Mouse (Mus musculus) kidney, embryonic 15.5 days (tissue): ENCODE data around the gene Tgif1. TPM values are rescaled to one million over a fixed set of nuclear protein-coding genes. Genes with fewer than 3 reads are reported as not detected.
"Not testable (repeated sequence)": the region's sequence is repeated elsewhere in the genome, so short reads cannot be mapped to it uniquely, and the experiment has no call there.

Experiments
- ATAC-seq: fragments of 200-750 bp; cut with Nextera tagmentation; replicated peaks from 2 replicates; pipeline ENCODE4 v1.8.0; 2017; ENCODE audit warnings: moderate TSS enrichment; ENCODE audit not compliant: low FRiP score
- H3K27ac ChIP-seq: fragments of 300-500 bp; sonication (generic); 2 replicates; pipeline ENCODE4 v1.5.1; 2015; ENCODE audit warnings: mild to moderate bottlenecking, inconsistent platforms
- H3K27me3 ChIP-seq: fragments of 300-500 bp; sonication (generic); 2 replicates; pipeline ENCODE4 v1.6.1; 2015; ENCODE audit warnings: inconsistent platforms
- H3K36me3 ChIP-seq: fragments of 300-500 bp; sonication (generic); 2 replicates; pipeline ENCODE4 v1.6.1; 2015; ENCODE audit warnings: inconsistent platforms
- H3K4me1 ChIP-seq: fragments of 300-500 bp; sonication (generic); 2 replicates; pipeline ENCODE4 v1.6.1; 2015; ENCODE audit warnings: inconsistent platforms
- H3K4me2 ChIP-seq: fragments of 300-500 bp; sonication (generic); 2 replicates; pipeline ENCODE4 v1.6.1; 2015; ENCODE audit warnings: moderate library complexity, mild to moderate bottlenecking, inconsistent platforms
- H3K4me3 ChIP-seq: fragments of 300-500 bp; sonication (generic); replicated peaks from 2 replicates; pipeline ENCODE4 v1.5.1; 2015; ENCODE audit warnings: mild to moderate bottlenecking, inconsistent platforms
- H3K9ac ChIP-seq: fragments of 300-500 bp; sonication (generic); 2 replicates; pipeline ENCODE4 v1.6.1; 2015; ENCODE audit warnings: mild to moderate bottlenecking, inconsistent platforms
- H3K9me3 ChIP-seq: fragments of 300-500 bp; sonication (generic); replicated peaks from 2 replicates; pipeline ENCODE4 v1.6.1; 2016; ENCODE audit warnings: inconsistent platforms
- WGBS: fragments of 180-500 bp; shearing (Covaris S2); methylation state at CpG from one replicate; pipeline ENCODE4 v1.1.7; 2015; ENCODE audit warnings: mixed read lengths; 5-methylcytosine and 5-hydroxymethylcytosine counted together
- polyA plus RNA-seq: library from polyadenylated mRNA; unstranded; fragments of >200 nt; fragmentation: Nextera tagmentation; extraction: Ambion mirVana; gene quantifications from 2 replicates; pipeline ENCODE4 v1.2.1, GENCODE M21; 2015

The Tgif1 gene
- polyA plus RNA-seq, 1 experiment from 2014 or later = 87.9 TPM

DNA sequence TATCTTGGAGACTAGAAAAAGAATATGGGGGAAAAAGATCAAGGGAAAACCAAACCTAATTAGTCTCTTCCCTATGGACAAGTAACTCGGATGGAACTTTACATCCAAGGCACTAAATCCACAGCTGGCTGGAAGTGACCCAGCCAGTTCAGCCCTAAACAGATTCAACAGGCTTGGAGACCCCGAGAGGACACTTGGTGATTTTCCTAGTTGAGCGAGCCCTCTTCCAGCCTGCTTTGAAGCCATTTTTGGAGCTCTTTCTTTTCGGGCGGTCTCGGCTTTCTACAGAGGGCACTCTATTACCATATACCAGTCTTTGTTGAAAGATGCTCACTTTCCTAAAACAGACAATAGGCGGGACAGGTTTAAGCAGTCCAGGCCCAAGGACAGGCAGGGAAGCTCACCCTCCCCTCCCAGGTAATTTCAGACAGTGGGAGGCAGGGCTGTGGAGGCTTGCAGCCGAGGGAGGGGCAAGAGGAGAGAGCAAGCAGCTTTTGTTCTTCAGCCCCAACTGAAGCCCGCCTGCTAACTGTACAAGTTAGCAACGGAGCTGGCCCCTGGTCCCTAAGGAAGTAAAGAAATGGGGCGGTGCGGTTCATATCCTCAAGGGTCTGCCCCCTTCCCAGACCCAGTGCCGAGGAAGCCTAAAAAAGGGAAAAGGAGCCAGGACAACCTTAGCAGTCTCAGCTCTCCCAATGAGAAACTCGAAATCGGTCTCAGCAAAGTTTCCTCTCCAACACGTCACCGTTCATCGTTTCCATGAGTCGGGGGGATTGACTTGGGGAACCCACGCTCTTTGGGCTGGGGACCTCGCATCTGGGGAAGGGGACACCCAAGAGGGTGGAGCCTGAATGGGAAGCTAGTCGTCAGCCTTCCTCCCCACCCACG, 4.6 kb downstream of the Tgif1 start:
- under 1% methylated on average over 23 of the region's 23 CpGs for WGBS
- Histone ChIP-seq H3K27ac (peak overlapping the region; percentile 98), H3K4me3 (peak overlapping the region; percentile 65), H3K36me3 (peaks cover 23% of the 10 kb centered on the region), H3K27me3 (no peaks in the 10 kb centered on the region), H3K9ac (peak overlapping the region; percentile 71), H3K4me2 (peak overlapping the region; percentile 94), H3K4me1 (peaks cover 39% of the 10 kb centered on the region), H3K9me3 (no peaks in the 10 kb centered on the region)
- ATAC-seq = peak; percentile 23

- ATAC-seq = no peak
- Histone ChIP-seq H3K36me3 (peaks cover 32% of the 10 kb centered on the region), H3K9me3 (no peaks in the 10 kb centered on the region), H3K4me2 (peak overlapping the region; percentile 94), H3K4me1 (peaks cover 47% of the 10 kb centered on the region), H3K4me3 (peak overlapping the region; percentile 65), H3K27me3 (no peaks in the 10 kb centered on the region), H3K27ac (peak overlapping the region; percentile 98), H3K9ac (peak overlapping the region; percentile 71)
- WGBS = 1% methylated on average over 17 of the region's 17 CpGs
Observed at GRCm38 (mm10) chr17:70847751-70848510, 5.4 kb downstream of the Tgif1 start.

DNA sequence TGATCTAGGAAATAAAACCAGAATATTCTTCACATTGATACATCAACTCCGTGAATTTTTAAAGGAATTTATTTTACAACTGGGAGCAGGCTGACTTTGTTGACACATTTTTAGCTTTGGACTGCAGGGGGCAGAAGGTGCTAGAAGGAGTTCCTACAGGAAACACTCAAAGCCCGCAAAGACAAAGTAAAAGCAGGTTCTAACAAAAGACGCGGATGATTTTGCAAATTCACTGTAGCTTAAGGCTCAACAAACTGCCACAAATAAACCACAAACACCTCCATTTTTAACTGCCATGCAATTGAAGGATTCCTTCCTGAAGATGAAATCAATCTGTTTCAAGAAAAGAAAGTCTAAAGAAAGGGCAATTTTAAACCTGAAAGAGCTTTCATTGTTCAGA, 6.3 kb downstream of the Tgif1 start:
- Histone ChIP-seq H3K27ac (peak overlapping the region; percentile 78; the same call in 1 of the 2 replicates), H3K27me3 (no peaks in the 10 kb centered on the region), H3K4me2 (peak overlapping the region; percentile 94), H3K36me3 (peaks cover 39% of the 10 kb centered on the region), H3K4me3 (peak overlapping the region; percentile 28), H3K4me1 (peaks cover 48% of the 10 kb centered on the region), H3K9me3 (no peaks in the 10 kb centered on the region), H3K9ac (0 out of 2 replicates have a peak overlapping the region, but pooled peaks have one; percentile 3)
- no peak for ATAC-seq
- 2% methylated on average over 4 of the region's 4 CpGs for WGBS

DNA sequence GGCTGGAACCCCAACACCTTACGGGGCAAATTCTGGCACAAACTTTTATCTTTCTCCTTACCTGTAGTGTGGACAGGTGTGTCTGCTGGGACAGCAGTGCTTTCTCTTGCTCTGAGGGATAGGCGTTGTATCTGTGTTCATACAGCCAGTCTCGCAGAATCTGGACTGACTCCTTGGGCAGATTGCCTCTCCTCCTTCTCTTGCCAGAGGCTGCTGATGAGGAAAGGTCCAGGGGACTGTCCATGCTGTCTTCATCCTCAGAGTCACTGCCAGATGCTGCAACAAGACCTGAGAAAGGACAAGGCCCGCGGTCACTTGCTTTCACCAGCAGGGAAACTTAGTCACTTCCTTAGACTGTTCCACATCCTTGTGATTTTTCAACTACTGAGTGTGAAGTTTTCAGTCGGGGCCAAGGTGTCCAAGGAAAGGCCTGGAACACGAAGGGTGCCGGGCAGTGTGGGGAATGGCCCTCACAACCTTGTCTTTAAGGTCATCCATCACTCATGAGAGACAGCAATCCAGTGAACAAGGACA, 7.2 kb downstream of the Tgif1 start:
- Histone ChIP-seq H3K9ac (no peak overlapping the region), H3K4me2 (peak overlapping the region; percentile 94)

DNA sequence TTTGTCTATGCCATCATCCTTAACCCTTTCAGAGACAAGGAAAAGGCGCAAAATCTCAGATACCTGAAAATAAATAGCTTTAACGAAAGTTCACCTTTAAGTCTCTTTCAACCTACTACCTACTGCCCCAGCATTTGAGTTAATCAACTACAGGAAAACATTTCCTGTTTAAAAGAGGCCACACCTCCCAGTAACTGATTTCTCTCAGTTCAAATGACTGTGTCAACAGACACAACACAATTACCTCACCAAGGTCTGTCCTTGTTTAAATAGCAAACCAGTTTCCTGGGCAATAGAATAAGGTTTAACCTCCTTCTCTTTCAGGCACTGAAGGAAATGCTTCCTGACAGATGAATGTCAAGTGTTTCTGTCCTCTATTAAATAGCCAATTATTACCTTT, 7.8 kb downstream of the Tgif1 start:
- WGBS = 66% methylated on average over 2 of the region's 2 CpGs
- Histone ChIP-seq H3K4me1 (peaks cover 45% of the 10 kb centered on the region), H3K36me3 (peaks cover 50% of the 10 kb centered on the region), H3K27me3 (no peaks in the 10 kb centered on the region), H3K27ac (peak overlapping the region; percentile 76), H3K9ac (no peak overlapping the region), H3K4me3 (no peak overlapping the region), H3K9me3 (no peaks in the 10 kb centered on the region), H3K4me2 (peak overlapping the region; percentile 94; the same call in 1 of the 2 replicates)
- ATAC-seq = no peak

More for the DNA sequence above, 7.2 kb downstream of the Tgif1 start:
- Histone ChIP-seq H3K4me1 (peaks cover 45% of the 10 kb centered on the region), H3K27me3 (no peaks in the 10 kb centered on the region), H3K27ac (peak overlapping the region; percentile 76), H3K4me3 (no peak overlapping the region), H3K36me3 (peaks cover 47% of the 10 kb centered on the region), H3K9me3 (no peaks in the 10 kb centered on the region)
- ATAC-seq = no peak
- 48% methylated on average over 8 of the region's 8 CpGs for WGBS

DNA sequence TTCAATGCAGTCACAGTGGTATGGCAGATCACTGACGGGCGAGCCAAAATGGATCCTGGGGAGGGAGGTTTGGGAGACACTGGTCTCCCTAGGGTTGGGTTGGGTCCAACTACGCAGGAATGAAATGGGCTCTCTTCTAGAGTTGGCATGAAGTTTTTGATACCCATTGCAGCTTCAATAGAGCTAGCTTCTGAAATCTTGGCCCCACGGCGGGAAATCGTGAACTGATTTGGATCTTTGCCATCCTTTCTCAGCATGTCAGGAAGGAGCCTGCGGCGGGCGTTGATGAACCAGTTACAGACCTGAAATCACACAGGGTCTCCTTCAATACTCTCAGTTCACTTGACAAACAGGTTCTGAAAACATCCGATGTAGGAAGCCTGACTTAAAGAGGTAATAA, 8.4 kb downstream of the Tgif1 start:
- WGBS = 63% methylated on average over 10 of the region's 10 CpGs
- H3K36me3 ChIP-seq = peaks cover 56% of the 10 kb centered on the region
- no peak overlapping the region for H3K4me3 ChIP-seq
- no peak for ATAC-seq
- no peak overlapping the region for H3K4me2 ChIP-seq
- H3K9me3 ChIP-seq = no peaks in the 10 kb centered on the region
- peaks cover 45% of the 10 kb centered on the region for H3K4me1 ChIP-seq
- peak overlapping the region; percentile 69 for H3K27ac ChIP-seq
- H3K9ac ChIP-seq = no peak overlapping the region
- no peaks in the 10 kb centered on the region for H3K27me3 ChIP-seq

DNA sequence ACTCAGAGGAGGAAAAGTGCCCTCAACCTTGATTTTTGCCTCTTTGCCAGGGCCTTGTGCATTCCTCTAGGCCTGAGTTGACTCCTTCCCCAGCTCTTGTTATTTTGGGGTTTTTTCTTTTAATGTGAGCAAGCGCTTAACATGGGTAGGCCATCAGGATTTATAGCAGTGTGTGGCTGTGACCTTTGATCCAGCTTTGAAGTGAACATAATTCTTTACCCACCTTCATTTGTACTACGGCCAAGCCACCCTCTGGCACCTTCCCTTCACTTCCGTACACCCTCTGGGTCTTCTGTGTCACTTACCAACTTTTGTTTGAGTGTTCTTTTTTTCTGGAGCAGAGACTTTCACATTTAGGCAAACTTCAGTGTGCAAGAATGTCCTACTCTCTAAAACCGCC, 10.1 kb downstream of the Tgif1 start:
- H3K4me2 ChIP-seq = no peak overlapping the region
- peak overlapping the region; percentile 11; the same call in 1 of the 2 replicates for H3K27ac ChIP-seq
- no peak for ATAC-seq

DNA sequence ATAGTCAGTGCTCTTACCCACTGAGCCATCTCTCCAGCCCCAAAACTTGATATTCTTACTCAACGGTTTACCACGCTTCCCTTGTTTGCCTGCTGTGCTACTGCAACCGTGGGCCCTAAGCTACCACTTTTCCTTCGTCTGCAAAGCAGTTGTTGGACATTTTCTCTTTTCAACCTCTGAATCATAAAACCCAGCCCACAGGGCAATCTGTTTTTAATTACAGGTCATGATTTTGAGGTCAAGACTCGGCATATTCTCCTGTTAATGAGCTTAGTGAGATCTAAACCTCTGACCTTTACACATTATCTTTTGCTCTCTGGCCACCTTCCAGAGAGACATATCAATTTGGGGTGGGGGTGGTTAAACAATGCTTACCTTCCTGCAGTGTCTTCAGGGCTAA, 14.8 kb downstream of the Tgif1 start:
- Histone ChIP-seq H3K9me3 (no peaks in the 10 kb centered on the region), H3K4me1 (peaks cover 23% of the 10 kb centered on the region), H3K27me3 (no peaks in the 10 kb centered on the region), H3K4me3 (no peak overlapping the region), H3K27ac (no peak overlapping the region), H3K4me2 (no peak overlapping the region), H3K36me3 (peaks cover 44% of the 10 kb centered on the region), H3K9ac (no peak overlapping the region)
- ATAC-seq = no peak
- WGBS = 61% methylated on average over 5 of the region's 5 CpGs

More for the DNA sequence above, 10.1 kb downstream of the Tgif1 start:
- Histone ChIP-seq H3K9ac (no peak overlapping the region), H3K27me3 (no peaks in the 10 kb centered on the region), H3K9me3 (no peaks in the 10 kb centered on the region), H3K4me1 (peaks cover 42% of the 10 kb centered on the region), H3K36me3 (peaks cover 70% of the 10 kb centered on the region), H3K4me3 (no peak overlapping the region)
- 47% methylated on average over 4 of the region's 4 CpGs for WGBS

GRCm38 (mm10) chr17:70838031-70838430, 15.3 kb downstream of the Tgif1 start:
- no peaks in the 10 kb centered on the region for H3K27me3 ChIP-seq
- H3K9ac ChIP-seq = no peak overlapping the region
- peaks cover 18% of the 10 kb centered on the region for H3K4me1 ChIP-seq
- H3K9me3 ChIP-seq = no peaks in the 10 kb centered on the region
- no peak overlapping the region for H3K4me2 ChIP-seq
- 84% methylated on average over 7 of the region's 7 CpGs for WGBS
- H3K27ac ChIP-seq = no peak overlapping the region
- no peak overlapping the region for H3K4me3 ChIP-seq
- H3K36me3 ChIP-seq = peaks cover 39% of the 10 kb centered on the region
- no peak for ATAC-seq

DNA sequence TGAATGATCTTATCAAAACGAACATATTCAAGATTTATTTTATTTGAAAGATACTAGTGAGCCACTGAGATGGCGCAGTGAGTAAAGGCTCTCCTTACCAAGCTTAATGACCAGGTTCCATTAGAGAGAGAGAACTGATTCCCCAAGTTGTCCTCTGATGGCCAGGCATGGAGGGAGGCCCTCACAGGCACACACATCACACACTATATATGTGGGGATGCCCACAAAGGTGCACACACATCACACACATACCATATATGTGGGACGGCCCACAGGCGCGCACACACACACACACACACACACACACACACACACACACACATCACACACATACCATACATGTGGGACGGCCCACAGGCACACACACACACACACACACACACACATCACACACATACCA, 15.9 kb downstream of the Tgif1 start:
- ATAC-seq, H3K4me3 ChIP-seq, H3K27ac ChIP-seq, H3K9ac ChIP-seq, H3K9me3 ChIP-seq, H3K27me3 ChIP-seq, H3K4me2 ChIP-seq: not testable (repeated sequence)
- 94% methylated on average over 6 of the region's 6 CpGs for WGBS
- H3K36me3 ChIP-seq = peaks cover 34% of the 10 kb centered on the region
- peaks cover 16% of the 10 kb centered on the region for H3K4me1 ChIP-seq

DNA sequence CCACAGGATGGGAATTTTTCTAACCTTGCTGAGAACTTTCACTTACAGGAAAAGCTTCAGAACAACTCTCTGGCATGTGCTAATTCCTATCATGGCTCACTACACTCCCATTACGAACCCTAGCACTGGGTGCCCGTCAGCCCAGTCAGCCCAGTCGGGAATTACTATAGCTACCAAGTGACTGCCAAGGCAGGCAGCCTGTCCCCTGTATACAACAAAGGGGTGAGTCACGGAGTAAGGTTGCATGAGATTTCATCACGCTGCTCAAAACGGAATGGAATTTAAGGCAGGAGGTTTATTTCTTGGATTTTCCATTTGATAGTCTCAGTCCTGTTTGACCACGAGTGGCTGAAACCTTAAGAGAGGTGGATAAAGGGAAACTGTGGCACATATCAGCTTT, 16.5 kb downstream of the Tgif1 start:
- Histone ChIP-seq H3K4me3 (no peak overlapping the region), H3K27me3 (no peaks in the 10 kb centered on the region), H3K36me3 (peaks cover 28% of the 10 kb centered on the region), H3K27ac (peak overlapping the region; percentile 41; the same call in 1 of the 2 replicates), H3K4me2 (no peak overlapping the region), H3K9ac (no peak overlapping the region), H3K4me1 (peaks cover 16% of the 10 kb centered on the region), H3K9me3 (no peaks in the 10 kb centered on the region)
- ATAC-seq = 0 out of 2 replicates have a peak, but pooled peaks have one; percentile 59
- 55% methylated on average over 7 of the region's 7 CpGs for WGBS
